Mouse (Mus musculus) kidney, postnatal 0 days (tissue): ENCODE measurements around the gene Tpm3. TPM values are rescaled to one million over a fixed set of nuclear protein-coding genes. Genes with fewer than 3 reads are reported as not detected.
A peak's percentile ranks its signal among the peaks of the same experiment; 100 is the strongest.

ENCODE experiments used
- ATAC-seq: fragments of 200-750 bp; cut with Nextera tagmentation; replicated peaks from 2 replicates; pipeline ENCODE4 v1.8.0; 2017; ENCODE audit warnings: low read depth, moderate number of reproducible peaks, moderate TSS enrichment, moderate library complexity; ENCODE audit not compliant: low FRiP score
- DNase-seq: peaks from one replicate; pipeline ENCODE4 v3.0.0-alpha.2; 2016; ENCODE audit warnings: low spot score
- H3K27ac ChIP-seq: fragments of 300-500 bp; sonication (generic); 2 replicates; pipeline ENCODE4 v1.5.1; 2014; ENCODE audit warnings: mild to moderate bottlenecking
- H3K27me3 ChIP-seq: fragments of 300-500 bp; sonication (generic); 2 replicates; pipeline ENCODE4 v1.6.1; 2014; ENCODE audit warnings: low read length, mixed read lengths; ENCODE audit not compliant: insufficient read depth
- H3K36me3 ChIP-seq: fragments of 300-500 bp; sonication (generic); 2 replicates; pipeline ENCODE4 v1.6.1; 2014; ENCODE audit warnings: low read length, mixed read lengths; ENCODE audit not compliant: insufficient read depth
- H3K4me1 ChIP-seq: fragments of 300-500 bp; sonication (generic); replicated peaks from 2 replicates; pipeline ENCODE4 v1.6.1; 2014; ENCODE audit warnings: antibody characterized with exemption, low read length, mixed read lengths; ENCODE audit not compliant: insufficient read depth
- H3K4me2 ChIP-seq: fragments of 300-500 bp; sonication (generic); 2 replicates; pipeline ENCODE4 v1.6.1; 2014; ENCODE audit warnings: mild to moderate bottlenecking, low read length, moderate library complexity, mixed read lengths
- H3K4me3 ChIP-seq: fragments of 300-500 bp; sonication (generic); replicated peaks from 2 replicates; pipeline ENCODE4 v1.5.1; 2014; ENCODE audit warnings: low read depth, low read length
- H3K9ac ChIP-seq: fragments of 300-500 bp; sonication (generic); 2 replicates; pipeline ENCODE4 v1.6.1; 2014; ENCODE audit warnings: low read depth, low read length
- H3K9me3 ChIP-seq: fragments of 300-500 bp; sonication (generic); replicated peaks from 2 replicates; pipeline ENCODE4 v1.6.1; 2016; ENCODE audit warnings: low read length, inconsistent platforms, mixed read lengths
- CTCF ChIP-seq: IDR thresholded peaks from 2 replicates; pipeline ENCODE4 v1.5.1; 2016; ENCODE audit warnings: antibody characterized with exemption, low read depth, mild to moderate bottlenecking, moderate library complexity
- WGBS: fragments of 180-500 bp; shearing (Covaris S2); extraction: QIAGEN DNeasy Blood & Tissue Kit; methylation state at CpG from one replicate; pipeline ENCODE4 v1.1.7; 2014; 5-methylcytosine and 5-hydroxymethylcytosine counted together
- polyA plus RNA-seq: library from polyadenylated mRNA; unstranded; fragments of >200 nt; fragmentation: Nextera tagmentation; extraction: Ambion mirVana; gene quantifications from 2 replicates; pipeline ENCODE4 v1.2.1, GENCODE M21; 2015

Tpm3 gene
- polyA plus RNA-seq, 1 experiment from 2014 or later = 352 TPM

GRCm38 (mm10) chr3:90125710-90126109, 53.3 kb downstream of the Tpm3 start:
- Histone ChIP-seq H3K27ac (no peak overlapping the region), H3K9me3 (no peaks in the 10 kb centered on the region), H3K36me3 (no peaks in the 10 kb centered on the region), H3K4me3 (no peak overlapping the region), H3K27me3 (no peaks in the 10 kb centered on the region), H3K4me1 (no peaks in the 10 kb centered on the region), H3K4me2 (no peak overlapping the region), H3K9ac (no peak overlapping the region)
- no peak for TF ChIP-seq CTCF
- no peak for ATAC-seq
- 71% methylated on average over 5 of the region's 5 CpGs for WGBS
- no peak for DNase-seq

- ATAC-seq (no peak), DNase-seq (no peak)
- H3K4me2 ChIP-seq = no peak overlapping the region
- no peak overlapping the region for H3K4me3 ChIP-seq
- no peaks in the 10 kb centered on the region for H3K4me1 ChIP-seq
- no peak for TF ChIP-seq CTCF
- H3K36me3 ChIP-seq = no peaks in the 10 kb centered on the region
- H3K27me3 ChIP-seq = no peaks in the 10 kb centered on the region
- no peaks in the 10 kb centered on the region for H3K9me3 ChIP-seq
- H3K9ac ChIP-seq = no peak overlapping the region
- WGBS = 93% methylated on average over 6 of the region's 6 CpGs
- H3K27ac ChIP-seq = no peak overlapping the region
These were observed 55.4 kb downstream of the Tpm3 start for GRCm38 (mm10) chr3:90127881-90128280.

GRCm38 (mm10) chr3:90132745-90133144, 60.3 kb downstream of the Tpm3 start:
- DNase-seq (no peak), ATAC-seq (no peak)
- 82% methylated on average over 3 of the region's 3 CpGs for whole genome bisulfite sequencing
- H3K9ac ChIP-seq = no peak overlapping the region
- H3K4me1 ChIP-seq = no peaks in the 10 kb centered on the region
- no peak overlapping the region for H3K27ac ChIP-seq
- H3K4me3 ChIP-seq = no peak overlapping the region
- TF ChIP-seq CTCF = no peak
- no peaks in the 10 kb centered on the region for H3K27me3 ChIP-seq
- H3K36me3 ChIP-seq = no peaks in the 10 kb centered on the region
- no peaks in the 10 kb centered on the region for H3K9me3 ChIP-seq
- no peak overlapping the region for H3K4me2 ChIP-seq

- ATAC-seq = no peak
- WGBS = 94% methylated on average over 1 of the region's 1 CpGs
- Histone ChIP-seq H3K9me3 (no peaks in the 10 kb centered on the region), H3K27ac (no peak overlapping the region), H3K4me1 (no peaks in the 10 kb centered on the region), H3K9ac (no peak overlapping the region), H3K4me2 (no peak overlapping the region), H3K36me3 (no peaks in the 10 kb centered on the region), H3K4me3 (no peak overlapping the region), H3K27me3 (no peaks in the 10 kb centered on the region)
- peak; percentile 35; the same call in 1 of the 2 replicates for TF ChIP-seq CTCF
- peak; percentile 15 for DNase-seq
These were observed 60.9 kb downstream of the Tpm3 start for GRCm38 (mm10) chr3:90133331-90133730.

GRCm38 (mm10) chr3:90134483-90134882, 62.0 kb downstream of the Tpm3 start:
- no peaks in the 10 kb centered on the region for H3K9me3 ChIP-seq
- ATAC-seq (no peak), DNase-seq (peak; percentile 53)
- H3K27me3 ChIP-seq = no peaks in the 10 kb centered on the region
- H3K27ac ChIP-seq = peak overlapping the region; percentile 8; the same call in 1 of the 2 replicates
- TF ChIP-seq CTCF = no peak
- H3K36me3 ChIP-seq = no peaks in the 10 kb centered on the region
- WGBS = 18% methylated on average over 3 of the region's 3 CpGs
- no peaks in the 10 kb centered on the region for H3K4me1 ChIP-seq
- no peak overlapping the region for H3K4me3 ChIP-seq
- no peak overlapping the region for H3K9ac ChIP-seq
- H3K4me2 ChIP-seq = no peak overlapping the region

- Histone ChIP-seq H3K36me3 (no peaks in the 10 kb centered on the region), H3K4me3 (no peak overlapping the region), H3K27me3 (no peaks in the 10 kb centered on the region), H3K4me1 (no peaks in the 10 kb centered on the region), H3K9ac (no peak overlapping the region), H3K27ac (no peak overlapping the region), H3K4me2 (no peak overlapping the region), H3K9me3 (no peaks in the 10 kb centered on the region)
- ATAC-seq (no peak), DNase-seq (no peak)
- 42% methylated on average over 5 of the region's 5 CpGs for WGBS
- TF ChIP-seq CTCF = no peak
These were observed 62.5 kb downstream of the Tpm3 start for GRCm38 (mm10) chr3:90134993-90135392.

GRCm38 (mm10) chr3:90136660-90137059, 64.2 kb downstream of the Tpm3 start:
- Histone ChIP-seq H3K4me2 (no peak overlapping the region), H3K4me3 (no peak overlapping the region), H3K9me3 (no peaks in the 10 kb centered on the region), H3K36me3 (no peaks in the 10 kb centered on the region), H3K27me3 (no peaks in the 10 kb centered on the region), H3K27ac (no peak overlapping the region), H3K9ac (no peak overlapping the region), H3K4me1 (no peaks in the 10 kb centered on the region)
- ATAC-seq (no peak), DNase-seq (no peak)
- WGBS = 49% methylated on average over 13 of the region's 13 CpGs
- peak; percentile 53; the same call in 1 of the 2 replicates for TF ChIP-seq CTCF
